8 mouse cellular contexts compared by ENCODE assay signal in the genomic region with DNA sequence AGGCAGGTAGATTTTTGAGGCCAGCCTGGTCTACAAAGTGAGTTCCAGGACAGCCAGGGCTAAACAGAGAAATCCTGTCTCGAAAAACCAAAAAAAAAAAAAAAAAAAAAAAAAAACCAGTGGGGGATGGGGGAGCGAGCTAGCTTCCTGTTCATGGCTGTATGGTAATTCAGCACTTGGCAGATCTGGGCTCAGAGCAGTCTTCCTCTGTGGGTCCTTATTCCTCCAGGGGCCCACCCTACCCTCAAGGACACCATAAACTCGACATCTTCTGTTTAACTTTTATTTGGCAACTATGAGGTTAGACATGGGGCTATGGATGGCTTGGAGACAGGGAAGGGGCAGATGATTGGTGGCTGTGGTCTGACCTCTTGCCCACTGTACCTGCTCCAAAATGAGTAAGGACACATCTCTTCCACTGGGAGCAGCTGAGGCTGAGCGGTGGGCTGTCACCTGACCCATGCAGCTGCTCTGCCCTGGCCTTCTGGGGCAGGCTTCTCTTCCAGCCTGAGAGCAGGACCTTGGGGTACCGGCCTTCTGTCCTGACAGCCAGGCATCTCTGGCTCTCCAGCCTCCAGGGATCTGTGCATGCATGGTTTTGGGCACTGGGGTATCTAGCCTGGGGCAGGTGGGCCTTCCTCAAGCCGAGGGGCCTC. TPM values are rescaled to one million over a fixed set of nuclear protein-coding genes. Genes with fewer than 3 reads are reported as not detected.
DNase-seq lines count a peak whose midpoint lies in the region; ATAC-seq lines count a peak whose summit lies in the region.

No protein-coding gene starts in this region.

- peaks cover 44% of the 10 kb centered on the region for H3K36me3 ChIP-seq in erythroblast, embryonic 14.5 days (ENCODE audit: control insufficient read depth)
- peaks cover 32% of the 10 kb centered on the region for H3K36me3 ChIP-seq in midbrain, embryonic 10.5 days
- H3K36me3 ChIP-seq in midbrain, embryonic 14.5 days (ENCODE audit: control insufficient read depth, insufficient read depth, low read length) = peaks cover 29% of the 10 kb centered on the region
- peaks cover 22% of the 10 kb centered on the region; the same call in 1 of the 2 replicates for H3K36me3 ChIP-seq in embryonic facial prominence, embryonic 12.5 days
- H3K36me3 ChIP-seq in liver, embryonic 15.5 days (replicated peaks) = peaks cover 21% of the 10 kb centered on the region

- peaks cover 10% of the 10 kb centered on the region for H3K27me3 ChIP-seq in erythroblast, embryonic 14.5 days (ENCODE audit: control insufficient read depth)
- peaks cover 57% of the 10 kb centered on the region for H3K27me3 ChIP-seq in midbrain, embryonic 10.5 days (ENCODE audit: low read depth, poor library complexity, severe bottlenecking)
- no peaks in the 10 kb centered on the region for H3K27me3 ChIP-seq in midbrain, embryonic 14.5 days (ENCODE audit: control insufficient read depth, insufficient read depth, low read length)
- peaks cover 32% of the 10 kb centered on the region for H3K27me3 ChIP-seq in embryonic facial prominence, embryonic 12.5 days
- H3K27me3 ChIP-seq in liver, embryonic 15.5 days = peaks cover 10% of the 10 kb centered on the region

- ATAC-seq in erythroblast, adult 5-6 weeks (replicated peaks; ENCODE audit: low FRiP score, poor library complexity, severe bottlenecking) = no peak
- ATAC-seq in midbrain, embryonic 14.5 days (ENCODE audit: low FRiP score, low TSS enrichment) = no peak
- no peak for ATAC-seq in embryonic facial prominence, embryonic 12.5 days (ENCODE audit: insufficient number of reproducible peaks, insufficient read depth, low FRiP score, low TSS enrichment)
- no peak for ATAC-seq in liver, embryonic 15.5 days (ENCODE audit: insufficient read depth)

- DNase-seq in midbrain, embryonic 10.5 days (ENCODE audit: low spot score) = no peak
- no peak for DNase-seq in midbrain, embryonic 14.5 days
- no peak for DNase-seq in gastrocnemius, postnatal 25 days
- DNase-seq in left cerebral cortex, adult 11 months (ENCODE audit: low spot score) = no peak

- peaks cover 96% of the 10 kb centered on the region for H3K4me1 ChIP-seq in erythroblast, embryonic 14.5 days (ENCODE audit: control insufficient read depth)
- peaks cover 60% of the 10 kb centered on the region for H3K4me1 ChIP-seq in midbrain, embryonic 10.5 days
- H3K4me1 ChIP-seq in midbrain, embryonic 14.5 days (ENCODE audit: control insufficient read depth, insufficient read depth, low read length) = peaks cover 18% of the 10 kb centered on the region
- H3K4me1 ChIP-seq in embryonic facial prominence, embryonic 12.5 days = peaks cover 16% of the 10 kb centered on the region
- H3K4me1 ChIP-seq in liver, embryonic 15.5 days (replicated peaks) = peaks cover 89% of the 10 kb centered on the region

- H3K9ac ChIP-seq in midbrain, embryonic 14.5 days (replicated peaks; ENCODE audit: low read length) = no peak overlapping the region
- H3K9ac ChIP-seq in embryonic facial prominence, embryonic 12.5 days = no peak overlapping the region
- H3K9ac ChIP-seq in liver, embryonic 15.5 days = peak overlapping the region; percentile 5; the same call in 1 of the 2 replicates

- peak overlapping the region; percentile 92 for H3K4me3 ChIP-seq in erythroblast, embryonic 14.5 days (replicated peaks)
- H3K4me3 ChIP-seq in midbrain, embryonic 10.5 days = 0 out of 2 replicates have a peak overlapping the region, but pooled peaks have one; percentile 77
- H3K4me3 ChIP-seq in midbrain, embryonic 14.5 days (replicated peaks; ENCODE audit: low read depth, low read length) = no peak overlapping the region
- no peak overlapping the region for H3K4me3 ChIP-seq in embryonic facial prominence, embryonic 12.5 days
- peak overlapping the region; percentile 86 for H3K4me3 ChIP-seq in liver, embryonic 15.5 days (replicated peaks)

- WGBS in midbrain, embryonic 10.5 days = 75% methylated on average over 6 of the region's 6 CpGs
- WGBS in midbrain, embryonic 14.5 days = 81% methylated on average over 6 of the region's 6 CpGs
- 71% methylated on average over 6 of the region's 6 CpGs for WGBS in embryonic facial prominence, embryonic 12.5 days
- WGBS in liver, embryonic 15.5 days (ENCODE audit: insufficient replicate concordance) = 47% methylated on average over 6 of the region's 6 CpGs

- no peak overlapping the region for H3K4me2 ChIP-seq in midbrain, embryonic 14.5 days (ENCODE audit: low read length)
- H3K4me2 ChIP-seq in embryonic facial prominence, embryonic 12.5 days (replicated peaks) = peak overlapping the region; percentile 9; the same call in 1 of the 2 replicates
- H3K4me2 ChIP-seq in liver, embryonic 15.5 days = peak overlapping the region; percentile 100

- H3K9me3 ChIP-seq in erythroblast, embryonic 14.5 days (ENCODE audit: control insufficient read depth, low read length) = no peaks in the 10 kb centered on the region
- H3K9me3 ChIP-seq in midbrain, embryonic 10.5 days (replicated peaks) = no peaks in the 10 kb centered on the region
- H3K9me3 ChIP-seq in midbrain, embryonic 14.5 days (ENCODE audit: control insufficient read depth, low read length) = no peaks in the 10 kb centered on the region
- H3K9me3 ChIP-seq in embryonic facial prominence, embryonic 12.5 days = no peaks in the 10 kb centered on the region
- no peaks in the 10 kb centered on the region for H3K9me3 ChIP-seq in liver, embryonic 15.5 days (replicated peaks)

- peak overlapping the region; percentile 77; the same call in 1 of the 2 replicates for H3K27ac ChIP-seq in midbrain, embryonic 10.5 days (replicated peaks)
- no peak overlapping the region for H3K27ac ChIP-seq in midbrain, embryonic 14.5 days (replicated peaks; ENCODE audit: low read depth, low read length)
- H3K27ac ChIP-seq in embryonic facial prominence, embryonic 12.5 days = no peak overlapping the region
- peak overlapping the region; percentile 87 for H3K27ac ChIP-seq in liver, embryonic 15.5 days (replicated peaks)

RNA-seq across cellular contexts. Expression of gene 2310011J03Rik, which starts 0.8 kb away (rescaled TPM):
- 10.6 and 12.9 TPM in 2 replicates for polyA plus RNA-seq in erythroblast, embryonic 14.5 days (2012)
- 6.1 and 12.7 TPM in 2 replicates for total RNA-seq in erythroblast, adult 5-6 weeks (2015; ENCODE audit: low replicate concordance)
- 3.5 and 3.7 TPM in 2 replicates for total RNA-seq in erythroblast, adult 5-6 weeks (2017; ENCODE audit: low replicate concordance)
- polyA plus RNA-seq in midbrain, embryonic 10.5 days (2016; fragmentation: Nextera tagmentation; extraction: Ambion mirVana) = 57.3 TPM in 2 replicates
- polyA plus RNA-seq in midbrain, embryonic 14.5 days (2014; fragmentation: Nextera tagmentation; extraction: Ambion mirVana) = 20.4 and 21.6 TPM in 2 replicates
- polyA plus RNA-seq in embryonic facial prominence, embryonic 12.5 days (2016; fragmentation: Nextera tagmentation; extraction: Ambion mirVana) = 50.0 and 50.3 TPM in 2 replicates
- polyA plus RNA-seq in liver, embryonic 15.5 days (2015; fragmentation: Nextera tagmentation; extraction: Ambion mirVana) = 32.4 and 35.0 TPM in 2 replicates
- total RNA-seq in gastrocnemius, postnatal 25 days (2021) = 1 to 10 TPM; 6.5 to 7.0 TPM

RNA-seq across cellular contexts. Expression of gene Pcsk4, which starts 8.2 kb away (rescaled TPM):
- 0.55 and 0.65 TPM in 2 replicates for polyA plus RNA-seq in erythroblast, embryonic 14.5 days (2012)
- total RNA-seq in erythroblast, adult 5-6 weeks (2015; ENCODE audit: low replicate concordance) = 1.0 TPM in 1 of 2 replicates, not detected in the other
- not detected in 2 replicates for total RNA-seq in erythroblast, adult 5-6 weeks (2017; ENCODE audit: low replicate concordance)
- polyA plus RNA-seq in midbrain, embryonic 10.5 days (2016; fragmentation: Nextera tagmentation; extraction: Ambion mirVana) = 3.3 and 4.2 TPM in 2 replicates
- 2.5 and 3.5 TPM in 2 replicates for polyA plus RNA-seq in midbrain, embryonic 14.5 days (2014; fragmentation: Nextera tagmentation; extraction: Ambion mirVana)
- 4.5 and 5.1 TPM in 2 replicates for polyA plus RNA-seq in embryonic facial prominence, embryonic 12.5 days (2016; fragmentation: Nextera tagmentation; extraction: Ambion mirVana)
- polyA plus RNA-seq in liver, embryonic 15.5 days (2015; fragmentation: Nextera tagmentation; extraction: Ambion mirVana) = 3.9 and 4.1 TPM in 2 replicates
- 1 to 10 TPM in 1 of 2 experiments, under 1 TPM in 1; 0.84 to 1.1 TPM for total RNA-seq in gastrocnemius, postnatal 25 days (2021)

RNA-seq across cellular contexts. Expression of gene Reep6, which starts 8.6 kb away (rescaled TPM):
- 18.8 and 21.4 TPM in 2 replicates for polyA plus RNA-seq in erythroblast, embryonic 14.5 days (2012)
- total RNA-seq in erythroblast, adult 5-6 weeks (2015; ENCODE audit: low replicate concordance) = 1.7 and 6.0 TPM in 2 replicates
- 2.0 and 4.5 TPM in 2 replicates for total RNA-seq in erythroblast, adult 5-6 weeks (2017; ENCODE audit: low replicate concordance)
- polyA plus RNA-seq in midbrain, embryonic 10.5 days (2016; fragmentation: Nextera tagmentation; extraction: Ambion mirVana) = 9.1 and 11.5 TPM in 2 replicates
- 5.3 and 7.3 TPM in 2 replicates for polyA plus RNA-seq in midbrain, embryonic 14.5 days (2014; fragmentation: Nextera tagmentation; extraction: Ambion mirVana)
- 4.2 and 5.7 TPM in 2 replicates for polyA plus RNA-seq in embryonic facial prominence, embryonic 12.5 days (2016; fragmentation: Nextera tagmentation; extraction: Ambion mirVana)
- 75.6 and 92.4 TPM in 2 replicates for polyA plus RNA-seq in liver, embryonic 15.5 days (2015; fragmentation: Nextera tagmentation; extraction: Ambion mirVana)
- total RNA-seq in gastrocnemius, postnatal 25 days (2021) = 1 to 10 TPM; 1.1 to 2.8 TPM

RNA-seq across cellular contexts. Expression of gene Apc2, which starts 25.4 kb away (rescaled TPM):
- polyA plus RNA-seq in erythroblast, embryonic 14.5 days (2012) = under 0.01 TPM in 1 of 2 replicates, not detected in the other
- not detected in 2 replicates for total RNA-seq in erythroblast, adult 5-6 weeks (2015; ENCODE audit: low replicate concordance)
- 0.09 and 0.14 TPM in 2 replicates for total RNA-seq in erythroblast, adult 5-6 weeks (2017; ENCODE audit: low replicate concordance)
- 28.3 and 61.6 TPM in 2 replicates for polyA plus RNA-seq in midbrain, embryonic 10.5 days (2016; fragmentation: Nextera tagmentation; extraction: Ambion mirVana)
- polyA plus RNA-seq in midbrain, embryonic 14.5 days (2014; fragmentation: Nextera tagmentation; extraction: Ambion mirVana) = 241 and 259 TPM in 2 replicates
- polyA plus RNA-seq in embryonic facial prominence, embryonic 12.5 days (2016; fragmentation: Nextera tagmentation; extraction: Ambion mirVana) = 18.3 and 21.7 TPM in 2 replicates
- 0.09 and 0.12 TPM in 2 replicates for polyA plus RNA-seq in liver, embryonic 15.5 days (2015; fragmentation: Nextera tagmentation; extraction: Ambion mirVana)
- under 1 TPM; 0.59 to 0.82 TPM for total RNA-seq in gastrocnemius, postnatal 25 days (2021)

RNA-seq across cellular contexts. Expression of gene Adamtsl5, which starts 27.1 kb away (rescaled TPM):
- 2.2 and 2.6 TPM in 2 replicates for polyA plus RNA-seq in erythroblast, embryonic 14.5 days (2012)
- total RNA-seq in erythroblast, adult 5-6 weeks (2015; ENCODE audit: low replicate concordance) = 0.21 and 0.77 TPM in 2 replicates
- total RNA-seq in erythroblast, adult 5-6 weeks (2017; ENCODE audit: low replicate concordance) = 0.17 TPM in 1 of 2 replicates, not detected in the other
- 0.48 and 0.91 TPM in 2 replicates for polyA plus RNA-seq in midbrain, embryonic 10.5 days (2016; fragmentation: Nextera tagmentation; extraction: Ambion mirVana)
- polyA plus RNA-seq in midbrain, embryonic 14.5 days (2014; fragmentation: Nextera tagmentation; extraction: Ambion mirVana) = 0.26 TPM in 1 of 2 replicates, not detected in the other
- 1.0 and 2.2 TPM in 2 replicates for polyA plus RNA-seq in embryonic facial prominence, embryonic 12.5 days (2016; fragmentation: Nextera tagmentation; extraction: Ambion mirVana)
- polyA plus RNA-seq in liver, embryonic 15.5 days (2015; fragmentation: Nextera tagmentation; extraction: Ambion mirVana) = 2.2 and 2.3 TPM in 2 replicates
- total RNA-seq in gastrocnemius, postnatal 25 days (2021) = 10 to 100 TPM; 38.8 to 70.8 TPM

Comparison
In these comparisons a context has a peak if more than half of its experiments do, and no peak if none do; other contexts are left out.
1. H3K4me3 ChIP-seq: peak in erythroblast, embryonic 14.5 days (single experiment), midbrain, embryonic 10.5 days (single experiment) and liver, embryonic 15.5 days (single experiment); none in midbrain, embryonic 14.5 days (single experiment) and embryonic facial prominence, embryonic 12.5 days (single experiment).
2. H3K27ac ChIP-seq: peak in midbrain, embryonic 10.5 days (single experiment) and liver, embryonic 15.5 days (single experiment); none in midbrain, embryonic 14.5 days (single experiment) and embryonic facial prominence, embryonic 12.5 days (single experiment).